Mouse (Mus musculus): ENCODE measurements around the gene Serpina3f.

The Serpina3f gene

DNA sequence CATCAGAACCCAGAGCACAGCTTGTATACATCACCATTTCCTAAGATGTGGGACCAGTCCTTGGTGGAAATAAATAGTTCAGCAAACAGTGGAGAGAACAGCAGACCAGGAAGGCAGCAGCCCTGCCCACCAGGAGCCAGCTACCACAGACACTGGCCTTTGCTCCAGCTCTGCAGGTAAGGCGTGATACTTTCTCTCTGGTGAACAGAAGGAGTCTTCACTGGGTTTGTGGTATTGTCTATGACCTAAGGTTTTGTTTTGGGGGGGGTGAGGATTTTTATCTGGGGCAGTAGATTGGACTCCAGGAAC lies at the start of gene Serpina3f:
TSS of gene Serpina3f (plus strand) at position 100 of the 309 bp plus-strand sequence.
- no peak for TF ChIP-seq GATA4 (IDR thresholded peaks at IDR 0.05; ENCODE audit: insufficient replicate concordance, low read length)

GRCm38 (mm10) chr12:104174747-104175146 lies 39.6 kb upstream of the Serpina3f start:
- peak; percentile 21; the same call in 1 of the 2 replicates for TF ChIP-seq GATA4 (IDR thresholded peaks at IDR 0.05; ENCODE audit: insufficient replicate concordance, low read length)

DNA sequence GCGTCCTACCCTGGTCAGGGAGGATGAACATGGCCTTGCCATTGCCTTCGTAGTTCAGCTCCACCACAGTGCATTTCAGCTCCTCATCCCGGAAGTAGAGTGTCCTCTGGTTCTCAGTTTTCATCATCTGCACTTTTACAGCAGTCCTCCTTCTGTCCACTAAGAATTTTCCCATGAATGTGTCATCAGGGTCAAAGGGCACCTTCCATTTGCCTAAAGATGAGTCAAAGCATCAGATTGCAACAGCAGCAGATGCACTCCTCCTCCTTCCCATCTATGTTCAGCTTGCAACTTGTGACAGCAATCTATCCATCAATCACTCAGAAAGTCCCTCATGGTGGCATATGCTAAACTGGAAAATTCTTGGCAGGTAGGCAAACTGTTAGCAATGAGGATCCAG lies 38.7 kb upstream of the Serpina3f start:
- TF ChIP-seq GATA4 (IDR thresholded peaks at IDR 0.05; ENCODE audit: insufficient replicate concordance, low read length): no peak

- no peak; the same call in 1 of the 2 replicates for TF ChIP-seq GATA4 (IDR thresholded peaks at IDR 0.05; ENCODE audit: insufficient replicate concordance, low read length)
Measured at GRCm38 (mm10) chr12:104178577-104178976, 35.8 kb upstream of the Serpina3f start.

- TF ChIP-seq GATA4 (IDR thresholded peaks at IDR 0.05; ENCODE audit: insufficient replicate concordance, low read length): no peak
Measured at GRCm38 (mm10) chr12:104178987-104179386, 35.4 kb upstream of the Serpina3f start.

DNA sequence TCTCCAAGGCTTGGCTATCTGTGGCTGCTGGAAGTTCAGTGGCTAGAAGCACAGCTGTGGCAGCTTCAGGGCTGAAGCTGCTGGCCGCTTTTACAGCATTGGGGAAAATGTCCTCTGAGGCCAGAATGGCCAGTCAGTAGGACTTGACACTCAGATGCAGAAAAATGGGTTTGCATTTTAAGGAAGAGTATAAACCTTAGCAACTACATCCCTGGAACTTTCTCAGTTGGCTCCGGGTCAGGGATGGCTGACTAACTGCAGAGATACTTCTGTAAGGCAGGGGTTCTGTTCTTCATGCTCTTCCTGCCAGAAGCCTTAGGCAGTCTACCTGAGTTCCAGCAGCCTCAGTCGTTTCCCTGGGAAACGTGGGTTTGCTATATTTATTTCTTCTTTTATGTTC lies 29.3 kb upstream of the Serpina3f start:
- no peak for TF ChIP-seq GATA4 (IDR thresholded peaks at IDR 0.05; ENCODE audit: insufficient replicate concordance, low read length)

GRCm38 (mm10) chr12:104186041-104186581 lies 28.2 kb upstream of the Serpina3f start:
- TF ChIP-seq GATA4 (IDR thresholded peaks at IDR 0.05; ENCODE audit: insufficient replicate concordance, low read length): no peak

DNA sequence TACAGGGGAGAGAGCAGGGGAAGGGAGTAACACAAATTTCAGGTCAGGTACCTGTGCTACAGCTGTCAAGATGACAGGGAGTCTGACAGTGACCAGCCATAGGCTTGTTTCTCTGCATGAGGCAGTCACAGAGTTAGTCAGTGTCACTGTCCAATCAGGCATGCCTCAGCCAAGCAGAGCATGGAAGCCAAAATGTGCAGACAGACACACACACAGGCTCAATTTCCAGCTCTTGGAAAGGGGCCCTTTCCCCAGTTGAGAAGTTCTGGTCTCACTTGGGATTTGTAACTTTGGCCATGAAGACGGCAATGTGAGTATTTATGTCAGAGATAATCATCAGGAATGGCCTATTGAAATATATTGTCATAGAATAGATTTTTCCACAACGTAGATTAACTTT lies 25.1 kb upstream of the Serpina3f start:
- TF ChIP-seq GATA4 (IDR thresholded peaks at IDR 0.05; ENCODE audit: insufficient replicate concordance, low read length): no peak

GRCm38 (mm10) chr12:104190852-104191251 lies 23.5 kb upstream of the Serpina3f start:
- no peak for TF ChIP-seq GATA4 (IDR thresholded peaks at IDR 0.05; ENCODE audit: insufficient replicate concordance, low read length)

GRCm38 (mm10) chr12:104209149-104209548 lies 5.2 kb upstream of the Serpina3f start:
- TF ChIP-seq GATA4 (IDR thresholded peaks at IDR 0.05; ENCODE audit: insufficient replicate concordance, low read length): no peak

GRCm38 (mm10) chr12:104209802-104210201 lies 4.5 kb upstream of the Serpina3f start:
- no peak for TF ChIP-seq GATA4 (IDR thresholded peaks at IDR 0.05; ENCODE audit: insufficient replicate concordance, low read length)

- peak; percentile 74; the same call in 1 of the 2 replicates for TF ChIP-seq GATA4 (IDR thresholded peaks at IDR 0.05; ENCODE audit: insufficient replicate concordance, low read length)
Measured at GRCm38 (mm10) chr12:104213689-104214444, 477 bp upstream of the Serpina3f start.

- no peak for TF ChIP-seq GATA4 (IDR thresholded peaks at IDR 0.05; ENCODE audit: insufficient replicate concordance, low read length)
Measured at GRCm38 (mm10) chr12:104215249-104215648, 905 bp downstream of the Serpina3f start.

DNA sequence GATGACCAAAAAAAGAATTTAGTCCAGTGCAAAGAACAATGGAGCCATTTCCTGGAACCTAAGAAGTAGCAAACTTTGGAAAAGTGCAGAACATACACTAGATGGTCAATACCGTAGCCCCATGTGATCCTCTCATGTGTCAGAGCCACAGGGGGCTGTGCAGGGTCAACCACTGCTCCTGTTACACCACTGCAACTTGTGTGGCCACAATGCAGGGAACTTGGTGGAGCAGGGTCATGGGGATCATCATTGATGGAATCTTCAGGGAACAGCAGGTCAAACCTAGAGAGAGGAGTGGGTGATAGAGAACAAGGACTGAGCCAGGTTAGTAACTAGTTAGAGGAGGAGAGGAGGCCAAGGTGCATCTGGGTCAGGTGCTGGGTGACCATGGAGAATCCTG lies 7.3 kb downstream of the Serpina3f start:
- TF ChIP-seq GATA4 (IDR thresholded peaks at IDR 0.05; ENCODE audit: insufficient replicate concordance, low read length): no peak

DNA sequence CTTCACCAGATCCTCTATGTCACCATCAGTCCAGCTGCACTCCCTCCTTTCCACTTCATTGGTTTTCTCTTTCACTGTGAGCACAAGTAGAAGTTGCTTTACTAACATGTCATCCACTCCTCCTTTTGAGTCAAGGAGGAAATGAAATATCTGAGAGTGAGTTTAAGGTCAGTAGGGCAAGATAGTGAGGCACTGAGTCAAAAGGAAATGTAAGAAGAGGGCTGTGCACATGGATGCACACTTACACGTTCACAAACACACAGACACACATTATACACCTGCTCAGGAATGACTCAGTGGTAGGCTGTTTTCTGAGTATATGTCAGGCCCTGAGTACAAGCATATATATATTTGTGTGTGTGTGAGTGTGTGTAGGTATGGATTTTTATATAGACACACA lies 9.3 kb downstream of the Serpina3f start:
- TF ChIP-seq GATA4 (IDR thresholded peaks at IDR 0.05; ENCODE audit: insufficient replicate concordance, low read length): peak; percentile 32; the same call in 1 of the 2 replicates

- no peak for TF ChIP-seq GATA4 (IDR thresholded peaks at IDR 0.05; ENCODE audit: insufficient replicate concordance, low read length)
Measured at GRCm38 (mm10) chr12:104224598-104225300, 10.4 kb downstream of the Serpina3f start.
